Mouse (Mus musculus) gastrocnemius, postnatal 4 days (tissue): ENCODE results near the gene Atp2b2. TPM values are rescaled to one million over a fixed set of nuclear protein-coding genes. Genes with fewer than 3 reads are reported as not detected.

ENCODE experiments used
- DNase-seq, 2 experiments: peaks; one replicate each; pipeline ENCODE4 v3.0.0; 2021 to 2022; ENCODE audit warnings: low spot score in 2 of 2, mixed read lengths in 2 of 2
- total RNA-seq, 2 experiments: library from RNA; stranded (reverse); gene quantifications; 2 replicates each; pipeline ENCODE4 v1.2.3; 2021

Gene Atp2b2
- total RNA-seq, 2 experiments from 2014 or later: 0.49 to 0.54 TPM

- DNase-seq: no peak
Measured at GRCm38 (mm10) chr6:113891225-113891967, 151.0 kb downstream of the Atp2b2 start.

GRCm38 (mm10) chr6:113890858-113891213, 151.6 kb downstream of the Atp2b2 start:
- no peak for DNase-seq

- DNase-seq: no peak
Measured at GRCm38 (mm10) chr6:113890023-113890857, 152.2 kb downstream of the Atp2b2 start.

- DNase-seq: no peak
Measured at GRCm38 (mm10) chr6:113889180-113889579, 153.2 kb downstream of the Atp2b2 start.

- no peak for DNase-seq
Measured at GRCm38 (mm10) chr6:113886886-113887285, 155.5 kb downstream of the Atp2b2 start.

GRCm38 (mm10) chr6:113884806-113885205, 157.6 kb downstream of the Atp2b2 start:
- DNase-seq: no peak

GRCm38 (mm10) chr6:113883225-113883624, 159.2 kb downstream of the Atp2b2 start:
- no peak for DNase-seq

- DNase-seq: no peak
Measured at GRCm38 (mm10) chr6:113882396-113882795, 160.0 kb downstream of the Atp2b2 start.

- peak in 1 of 2 experiments; percentile 42 for DNase-seq
Measured at GRCm38 (mm10) chr6:113881561-113882243, 160.7 kb downstream of the Atp2b2 start.

GRCm38 (mm10) chr6:113879366-113879765, 163.0 kb downstream of the Atp2b2 start:
- DNase-seq: no peak

- DNase-seq: no peak
Measured at GRCm38 (mm10) chr6:113878510-113879128, 163.8 kb downstream of the Atp2b2 start.

GRCm38 (mm10) chr6:113876585-113876984, 165.8 kb downstream of the Atp2b2 start:
- no peak for DNase-seq

GRCm38 (mm10) chr6:113875201-113875600, 167.2 kb downstream of the Atp2b2 start:
- DNase-seq: no peak

- no peak for DNase-seq
Measured at GRCm38 (mm10) chr6:113872654-113873053, 169.8 kb downstream of the Atp2b2 start.

- no peak for DNase-seq
Measured at GRCm38 (mm10) chr6:113870775-113871174, 171.6 kb downstream of the Atp2b2 start.

GRCm38 (mm10) chr6:113868552-113868951, 173.9 kb downstream of the Atp2b2 start:
- no peak for DNase-seq

- DNase-seq: no peak
Measured at GRCm38 (mm10) chr6:113865699-113866098, 176.7 kb downstream of the Atp2b2 start.

- no peak for DNase-seq
Measured at GRCm38 (mm10) chr6:113864812-113865211, 177.6 kb downstream of the Atp2b2 start.

- DNase-seq: no peak
Measured at GRCm38 (mm10) chr6:113862955-113863354, 179.5 kb downstream of the Atp2b2 start.

GRCm38 (mm10) chr6:113861938-113862337, 180.5 kb downstream of the Atp2b2 start:
- no peak for DNase-seq

- no peak for DNase-seq
Measured at GRCm38 (mm10) chr6:113861375-113861770, 181.0 kb downstream of the Atp2b2 start.
